In genomic region chr9:45807761-45808160, GRCm38 (mm10) we compare ENCODE assay signal across 13 mouse cellular contexts.
"Had no signal": no experiment of that assay in that cellular context is flagged by ENCODE, and none has a peak within 500 bp of the region (broad histone marks: within the 10 kb centered on the region; RNA-seq: fewer than 3 reads in every experiment).

No protein-coding gene starts in this region.

- DNase-seq: kidney, postnatal 10 days; lung, adult 2 months; right cerebral cortex, postnatal 14 days had no signal

- H3K27me3 ChIP-seq: liver, embryonic 15.5 days; midbrain, embryonic 15.5 days; stomach, embryonic 15.5 days had no signal

- H3K9ac ChIP-seq: liver, embryonic 15.5 days; midbrain, embryonic 15.5 days; stomach, embryonic 15.5 days had no signal

- H3K9me3 ChIP-seq: limb, embryonic 10.5 days; liver, embryonic 15.5 days; midbrain, embryonic 15.5 days; stomach, embryonic 15.5 days had no signal

- H3K4me1 ChIP-seq: limb, embryonic 10.5 days; megakaryocyte, embryonic 14.5 days; midbrain, embryonic 15.5 days; stomach, embryonic 15.5 days had no signal

- ATAC-seq: lung, postnatal 0 days; midbrain, embryonic 15.5 days had no signal

- H3K27ac ChIP-seq: layer of hippocampus, adult 2 months; limb, embryonic 10.5 days; liver, embryonic 15.5 days; macrophage; midbrain, embryonic 15.5 days; stomach, embryonic 15.5 days had no signal

- H3K4me3 ChIP-seq: layer of hippocampus, adult 2 months; limb, embryonic 10.5 days; liver, embryonic 15.5 days; megakaryocyte, embryonic 14.5 days; midbrain, embryonic 15.5 days; stomach, embryonic 15.5 days had no signal

- H3K4me2 ChIP-seq: liver, embryonic 11.5 days; liver, embryonic 15.5 days; midbrain, embryonic 11.5 days; midbrain, embryonic 15.5 days; stomach, embryonic 15.5 days had no signal
